Mouse (Mus musculus): ENCODE data around the gene Gabbr2. TPM values are rescaled to one million over a fixed set of nuclear protein-coding genes. Genes with fewer than 3 reads are reported as not detected.

Gabbr2 gene
- polyA plus RNA-seq, 1 experiment = not detected

GRCm38 (mm10) chr4:46894144-46894543 is 97.5 kb downstream of the Gabbr2 start:
- no peak overlapping the region for H3K9ac ChIP-seq (ENCODE audit: low read depth, poor library complexity, severe bottlenecking)
- TF ChIP-seq EP300 (IDR thresholded peaks at IDR 0.05; ENCODE audit: insufficient read depth, low read depth, low read length) = no peak
- no peak for TF ChIP-seq POLR2A (IDR thresholded peaks at IDR 0.05; ENCODE audit: insufficient read depth, low read length)
- no peak for TF ChIP-seq CTCF (IDR thresholded peaks at IDR 0.05; ENCODE audit: low read depth, low read length)
- H3K27me3 ChIP-seq (ENCODE audit: control insufficient read depth, insufficient read depth, low read length, poor library complexity, severe bottlenecking) = no peaks in the 10 kb centered on the region
- H3K9me3 ChIP-seq (replicated peaks; ENCODE audit: control insufficient read depth, insufficient read depth, low read length, poor library complexity, severe bottlenecking) = no peaks in the 10 kb centered on the region
- no peaks in the 10 kb centered on the region for H3K36me3 ChIP-seq (ENCODE audit: control insufficient read depth, insufficient read depth, low read length, poor library complexity, severe bottlenecking)
- no peak overlapping the region for H3K27ac ChIP-seq (ENCODE audit: insufficient read depth, low read length)
- H3K4me1 ChIP-seq (ENCODE audit: control insufficient read depth, insufficient read depth, low read length) = no peaks in the 10 kb centered on the region
- no peak overlapping the region for H3K4me3 ChIP-seq (ENCODE audit: low read depth, low read length)

- no peaks in the 10 kb centered on the region for H3K4me1 ChIP-seq (ENCODE audit: control insufficient read depth, insufficient read depth, low read length)
- no peak overlapping the region for H3K4me3 ChIP-seq (ENCODE audit: low read depth, low read length)
- H3K27me3 ChIP-seq (ENCODE audit: control insufficient read depth, insufficient read depth, low read length, poor library complexity, severe bottlenecking) = no peaks in the 10 kb centered on the region
- H3K36me3 ChIP-seq (ENCODE audit: control insufficient read depth, insufficient read depth, low read length, poor library complexity, severe bottlenecking) = no peaks in the 10 kb centered on the region
- no peak for TF ChIP-seq POLR2A (IDR thresholded peaks at IDR 0.05; ENCODE audit: insufficient read depth, low read length)
- no peak for TF ChIP-seq EP300 (IDR thresholded peaks at IDR 0.05; ENCODE audit: insufficient read depth, low read depth, low read length)
- no peak for TF ChIP-seq CTCF (IDR thresholded peaks at IDR 0.05; ENCODE audit: low read depth, low read length)
- no peak overlapping the region for H3K9ac ChIP-seq (ENCODE audit: low read depth, poor library complexity, severe bottlenecking)
- no peaks in the 10 kb centered on the region for H3K9me3 ChIP-seq (replicated peaks; ENCODE audit: control insufficient read depth, insufficient read depth, low read length, poor library complexity, severe bottlenecking)
- no peak overlapping the region for H3K27ac ChIP-seq (ENCODE audit: insufficient read depth, low read length)
Observed at GRCm38 (mm10) chr4:46889175-46889574, 102.5 kb downstream of the Gabbr2 start.

GRCm38 (mm10) chr4:46885627-46886383 is 105.9 kb downstream of the Gabbr2 start:
- no peak for TF ChIP-seq EP300 (IDR thresholded peaks at IDR 0.05; ENCODE audit: insufficient read depth, low read depth, low read length)
- no peak for TF ChIP-seq CTCF (IDR thresholded peaks at IDR 0.05; ENCODE audit: low read depth, low read length)
- no peak for TF ChIP-seq POLR2A (IDR thresholded peaks at IDR 0.05; ENCODE audit: insufficient read depth, low read length)

GRCm38 (mm10) chr4:46884132-46884531 is 107.5 kb downstream of the Gabbr2 start:
- H3K27me3 ChIP-seq (ENCODE audit: control insufficient read depth, insufficient read depth, low read length, poor library complexity, severe bottlenecking) = no peaks in the 10 kb centered on the region
- no peaks in the 10 kb centered on the region for H3K9me3 ChIP-seq (replicated peaks; ENCODE audit: control insufficient read depth, insufficient read depth, low read length, poor library complexity, severe bottlenecking)
- no peak overlapping the region for H3K9ac ChIP-seq (ENCODE audit: low read depth, poor library complexity, severe bottlenecking)
- no peak overlapping the region for H3K27ac ChIP-seq (ENCODE audit: insufficient read depth, low read length)
- TF ChIP-seq CTCF (IDR thresholded peaks at IDR 0.05; ENCODE audit: low read depth, low read length) (no peak), POLR2A (IDR thresholded peaks at IDR 0.05; ENCODE audit: insufficient read depth, low read length) (no peak), EP300 (IDR thresholded peaks at IDR 0.05; ENCODE audit: insufficient read depth, low read depth, low read length) (no peak)
- H3K4me1 ChIP-seq (ENCODE audit: control insufficient read depth, insufficient read depth, low read length) = no peaks in the 10 kb centered on the region
- H3K36me3 ChIP-seq (ENCODE audit: control insufficient read depth, insufficient read depth, low read length, poor library complexity, severe bottlenecking) = no peaks in the 10 kb centered on the region
- H3K4me3 ChIP-seq (ENCODE audit: low read depth, low read length) = no peak overlapping the region

More at GRCm38 (mm10) chr4:46885627-46886383, 105.9 kb downstream of the Gabbr2 start:
- Histone ChIP-seq H3K27me3 (ENCODE audit: control insufficient read depth, insufficient read depth, low read length, poor library complexity, severe bottlenecking) (no peaks in the 10 kb centered on the region), H3K9me3 (replicated peaks; ENCODE audit: control insufficient read depth, insufficient read depth, low read length, poor library complexity, severe bottlenecking) (no peaks in the 10 kb centered on the region), H3K4me3 (ENCODE audit: low read depth, low read length) (no peak overlapping the region), H3K27ac (ENCODE audit: insufficient read depth, low read length) (no peak overlapping the region), H3K36me3 (ENCODE audit: control insufficient read depth, insufficient read depth, low read length, poor library complexity, severe bottlenecking) (no peaks in the 10 kb centered on the region), H3K4me1 (ENCODE audit: control insufficient read depth, insufficient read depth, low read length) (no peaks in the 10 kb centered on the region), H3K9ac (ENCODE audit: low read depth, poor library complexity, severe bottlenecking) (no peak overlapping the region)

- TF ChIP-seq CTCF (IDR thresholded peaks at IDR 0.05; ENCODE audit: low read depth, low read length) (no peak), POLR2A (IDR thresholded peaks at IDR 0.05; ENCODE audit: insufficient read depth, low read length) (no peak), EP300 (IDR thresholded peaks at IDR 0.05; ENCODE audit: insufficient read depth, low read depth, low read length) (no peak)
- no peaks in the 10 kb centered on the region for H3K36me3 ChIP-seq (ENCODE audit: control insufficient read depth, insufficient read depth, low read length, poor library complexity, severe bottlenecking)
- H3K9ac ChIP-seq (ENCODE audit: low read depth, poor library complexity, severe bottlenecking) = no peak overlapping the region
- no peak overlapping the region for H3K4me3 ChIP-seq (ENCODE audit: low read depth, low read length)
- no peaks in the 10 kb centered on the region for H3K9me3 ChIP-seq (replicated peaks; ENCODE audit: control insufficient read depth, insufficient read depth, low read length, poor library complexity, severe bottlenecking)
- H3K27ac ChIP-seq (ENCODE audit: insufficient read depth, low read length) = no peak overlapping the region
- no peaks in the 10 kb centered on the region for H3K27me3 ChIP-seq (ENCODE audit: control insufficient read depth, insufficient read depth, low read length, poor library complexity, severe bottlenecking)
- no peaks in the 10 kb centered on the region for H3K4me1 ChIP-seq (ENCODE audit: control insufficient read depth, insufficient read depth, low read length)
Observed at GRCm38 (mm10) chr4:46883546-46883945, 108.1 kb downstream of the Gabbr2 start.

GRCm38 (mm10) chr4:46883047-46883446 is 108.6 kb downstream of the Gabbr2 start:
- Histone ChIP-seq H3K9me3 (replicated peaks; ENCODE audit: control insufficient read depth, insufficient read depth, low read length, poor library complexity, severe bottlenecking) (no peaks in the 10 kb centered on the region), H3K36me3 (ENCODE audit: control insufficient read depth, insufficient read depth, low read length, poor library complexity, severe bottlenecking) (no peaks in the 10 kb centered on the region), H3K27me3 (ENCODE audit: control insufficient read depth, insufficient read depth, low read length, poor library complexity, severe bottlenecking) (no peaks in the 10 kb centered on the region), H3K27ac (ENCODE audit: insufficient read depth, low read length) (no peak overlapping the region), H3K9ac (ENCODE audit: low read depth, poor library complexity, severe bottlenecking) (no peak overlapping the region), H3K4me1 (ENCODE audit: control insufficient read depth, insufficient read depth, low read length) (no peaks in the 10 kb centered on the region), H3K4me3 (ENCODE audit: low read depth, low read length) (no peak overlapping the region)
- TF ChIP-seq POLR2A (IDR thresholded peaks at IDR 0.05; ENCODE audit: insufficient read depth, low read length) (no peak), EP300 (IDR thresholded peaks at IDR 0.05; ENCODE audit: insufficient read depth, low read depth, low read length) (no peak), CTCF (IDR thresholded peaks at IDR 0.05; ENCODE audit: low read depth, low read length) (no peak)

Measured in ES-Bruce4 (cell line).